Mouse (Mus musculus) T-helper 2 cell (primary cell): ENCODE results near the gene Casp9.

Experiments used
- in situ Hi-C: fragments of 300-600 bp; cut with MboI, MseI; formaldehyde crosslinking; loops from one replicate; pipeline ENCODE4 v1.15.1; 2025; ENCODE audit warnings: high pct_unique_total_duplicates

Gene Casp9

GRCm38 (mm10) chr4:141817706-141818105, 24.3 kb downstream of the Casp9 start:
- in situ Hi-C loops = no loop called here

- in situ Hi-C loops = no loop called here
These were observed 25.4 kb downstream of the Casp9 start for GRCm38 (mm10) chr4:141818861-141819260.

GRCm38 (mm10) chr4:141819316-141819715, 25.9 kb downstream of the Casp9 start:
- in situ Hi-C loops = no loop called here

DNA sequence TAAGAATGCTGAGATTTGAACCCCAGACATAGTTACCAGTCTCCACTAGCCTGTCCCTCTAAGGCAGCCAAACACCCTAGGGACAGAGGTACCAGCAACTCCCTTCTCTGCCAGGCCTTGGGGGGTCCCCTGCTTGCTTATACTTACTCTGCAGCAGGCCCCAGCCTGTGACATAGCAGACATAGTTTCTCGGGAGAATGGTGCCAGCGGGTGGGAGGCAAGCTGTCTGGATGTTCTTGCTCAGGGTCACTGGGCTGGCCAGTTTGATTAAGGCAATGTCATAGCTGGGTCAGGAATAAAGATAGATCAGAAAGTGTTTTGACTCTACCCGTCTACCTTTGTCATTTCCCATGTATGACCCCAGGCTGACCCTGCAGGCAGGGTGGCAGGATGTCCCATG, 27.8 kb downstream of the Casp9 start:
- in situ Hi-C loops = no loop called here

- in situ Hi-C loops = no loop called here
These were observed 28.7 kb downstream of the Casp9 start for GRCm38 (mm10) chr4:141822089-141822488.

GRCm38 (mm10) chr4:141822979-141823378, 29.6 kb downstream of the Casp9 start:
- in situ Hi-C loops = no loop called here

DNA sequence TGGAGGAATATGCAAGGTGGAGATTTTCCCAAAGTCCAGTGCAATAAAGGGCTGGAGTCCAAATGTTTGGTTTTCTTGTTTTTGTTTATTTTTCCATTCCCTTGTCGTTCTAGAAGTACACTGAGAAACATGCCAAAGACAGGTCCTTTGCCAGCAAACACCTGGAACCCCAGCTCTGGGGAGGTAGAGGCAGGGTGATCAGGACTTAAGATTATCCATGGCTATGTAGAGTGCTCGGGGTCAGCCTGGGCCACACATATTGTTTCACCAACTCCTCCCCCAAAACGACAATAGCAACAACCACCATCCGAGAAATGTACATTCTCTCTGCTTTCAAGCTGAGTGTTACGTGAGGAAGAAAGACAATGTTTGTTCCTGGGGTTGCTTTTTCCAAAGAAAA, 32.6 kb downstream of the Casp9 start, which contains the start of gene Cela2a:
Cela2a (minus strand) TSS at position 101 of the 400 bp plus-strand sequence.
- in situ Hi-C loops = no loop called here

DNA sequence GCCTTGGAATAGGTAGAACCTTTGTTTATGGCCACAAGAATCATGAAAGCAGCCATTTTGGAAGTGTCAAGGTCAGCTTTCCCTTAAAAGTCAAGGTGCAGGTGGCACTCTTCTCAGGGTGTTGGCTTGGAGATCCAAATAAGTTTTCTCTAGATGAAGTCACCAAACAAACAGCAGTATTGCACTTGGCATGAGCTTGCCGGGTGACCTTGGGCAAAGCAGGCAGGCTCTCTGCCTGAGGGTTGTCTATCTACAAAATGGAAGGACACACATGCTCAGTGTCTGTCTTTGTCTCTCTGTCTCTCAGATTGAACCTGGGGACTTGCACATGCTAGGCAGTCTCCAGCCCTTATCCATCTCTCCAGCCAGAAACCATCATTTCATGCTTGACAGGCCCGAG, 34.0 kb downstream of the Casp9 start:
- in situ Hi-C loops = no loop called here

DNA sequence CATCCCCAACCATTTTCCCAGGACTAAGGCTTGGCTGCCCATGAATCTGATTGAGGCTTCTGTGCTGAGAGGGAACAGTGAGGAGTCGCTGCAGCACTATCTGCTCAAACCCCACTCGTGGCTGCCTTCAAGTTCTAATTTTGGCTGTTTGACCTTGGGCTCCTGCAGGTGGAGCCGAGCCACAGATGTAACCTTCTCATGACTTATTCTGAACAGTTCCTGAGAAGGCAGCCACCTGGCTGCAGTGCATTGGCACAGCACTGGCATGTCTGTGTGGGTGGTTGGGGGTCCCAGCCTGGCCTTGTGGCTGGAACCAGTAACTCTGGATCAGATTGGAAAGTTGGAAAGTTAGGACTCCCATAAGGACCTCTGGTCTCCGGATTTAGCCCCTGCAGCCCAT, 34.8 kb downstream of the Casp9 start:
- in situ Hi-C loops = no loop called here

DNA sequence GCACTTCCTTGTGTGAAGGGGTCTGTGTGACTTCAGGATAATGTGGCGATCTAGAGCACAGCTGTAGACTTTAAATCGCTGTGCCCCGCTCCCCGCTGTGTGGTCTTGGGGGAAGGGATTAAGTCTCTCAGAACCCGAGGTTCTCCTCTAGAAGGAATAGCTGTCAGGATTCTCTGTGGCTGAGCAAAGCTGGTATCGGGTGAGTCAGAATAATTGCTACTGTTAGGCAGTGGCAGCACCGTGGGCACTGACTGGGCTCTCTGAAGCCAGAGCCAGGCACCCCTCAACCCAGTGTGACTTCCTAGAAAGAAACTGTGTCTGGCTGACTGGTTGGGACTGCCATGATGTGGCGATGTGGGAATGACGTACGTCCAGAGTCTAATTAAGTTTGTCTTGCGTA, 37.0 kb downstream of the Casp9 start:
- in situ Hi-C loops = no loop called here

DNA sequence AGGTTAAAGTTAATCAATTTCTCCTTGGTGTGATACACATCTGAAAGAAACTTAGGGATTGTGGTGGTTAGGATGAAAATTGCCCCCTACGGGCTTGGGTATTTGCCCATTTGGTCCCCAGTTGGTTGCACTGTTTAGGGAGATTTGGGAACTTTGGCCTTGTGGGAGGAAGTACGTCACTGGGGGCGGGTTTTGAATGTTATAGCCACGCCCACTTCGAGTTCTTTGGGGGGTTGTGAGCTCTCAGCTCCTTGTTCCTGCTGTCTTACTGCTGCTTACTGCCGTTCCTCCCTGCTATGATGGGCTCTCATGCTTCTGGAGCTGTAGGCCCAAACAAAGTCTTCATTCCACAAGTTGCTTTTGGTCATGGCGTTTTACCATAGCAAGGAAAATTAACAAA, 37.9 kb downstream of the Casp9 start:
- in situ Hi-C loops = no loop called here

DNA sequence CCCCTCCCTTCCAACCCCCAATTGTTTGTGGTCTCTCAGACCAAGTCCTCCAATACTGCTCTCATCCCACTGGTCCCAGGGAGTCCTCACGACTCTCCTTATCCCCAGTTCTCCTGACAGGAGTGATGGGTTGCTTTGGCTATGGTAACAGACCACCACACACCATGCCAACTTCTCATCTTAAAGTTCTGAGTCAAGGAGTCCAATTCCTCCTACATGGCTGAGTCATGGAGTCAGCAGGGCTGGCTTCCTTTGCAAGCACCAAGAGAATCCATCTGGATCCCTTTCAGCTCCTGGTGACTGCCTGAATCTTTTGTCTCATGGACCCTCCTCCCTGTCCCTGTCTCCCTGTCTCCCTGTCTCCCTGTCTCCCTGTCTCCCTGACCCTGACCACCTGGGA, 40.5 kb downstream of the Casp9 start:
- in situ Hi-C loops = no loop called here

- in situ Hi-C loops = no loop called here
These were observed 41.2 kb downstream of the Casp9 start for GRCm38 (mm10) chr4:141834536-141835095.

DNA sequence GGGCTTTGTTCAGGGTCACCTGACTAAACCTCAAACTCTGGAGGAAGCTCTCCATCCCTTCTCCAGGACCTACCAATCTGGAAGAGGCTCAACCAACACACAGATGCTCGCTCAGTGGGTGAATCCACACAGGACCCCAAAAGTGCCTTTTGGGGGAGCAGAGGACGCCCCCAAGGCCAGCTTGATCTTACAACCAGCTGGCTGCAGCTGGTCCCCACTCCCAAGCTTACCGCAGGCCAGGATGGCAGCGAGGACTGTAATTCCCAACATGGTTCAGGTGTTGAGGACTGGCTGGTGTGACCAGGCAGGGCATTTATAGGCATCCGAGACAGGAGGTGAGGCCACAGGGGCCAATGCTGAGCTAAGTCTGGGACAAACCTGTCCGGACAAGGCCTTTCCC, 52.6 kb downstream of the Casp9 start, which contains the start of gene Ctrc:
Ctrc (minus strand) TSS at position 361 of the 400 bp plus-strand sequence.
- in situ Hi-C loops = no loop called here

DNA sequence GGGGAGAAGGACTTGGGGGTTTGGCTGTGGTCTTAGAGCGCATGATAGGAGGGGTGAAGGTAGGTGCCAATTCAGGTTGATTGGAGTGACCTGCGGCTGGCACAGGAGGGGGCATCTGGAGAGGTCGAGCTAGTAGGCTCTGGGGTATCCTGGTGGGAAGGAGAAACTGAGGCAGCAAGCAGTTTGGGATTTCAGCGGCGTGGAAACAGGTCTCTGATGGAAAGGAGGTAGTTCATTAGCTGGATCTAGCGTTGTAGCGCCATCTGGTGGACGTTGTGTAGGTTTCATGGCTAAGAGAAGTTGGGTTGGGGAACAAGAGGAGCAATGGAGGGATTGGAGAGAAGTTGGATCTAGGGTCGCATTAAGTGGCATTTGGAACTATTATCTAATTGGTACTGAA, 60.0 kb downstream of the Casp9 start:
- in situ Hi-C loops = no loop called here

- in situ Hi-C loops = no loop called here
These were observed 64.1 kb downstream of the Casp9 start for GRCm38 (mm10) chr4:141857422-141857930.

- in situ Hi-C loops = no loop called here
These were observed 65.1 kb downstream of the Casp9 start for GRCm38 (mm10) chr4:141858501-141858900.

- in situ Hi-C loops = no loop called here
These were observed 65.9 kb downstream of the Casp9 start for GRCm38 (mm10) chr4:141859351-141859750.

GRCm38 (mm10) chr4:141860246-141860841, 66.9 kb downstream of the Casp9 start:
- in situ Hi-C loops = no loop called here

DNA sequence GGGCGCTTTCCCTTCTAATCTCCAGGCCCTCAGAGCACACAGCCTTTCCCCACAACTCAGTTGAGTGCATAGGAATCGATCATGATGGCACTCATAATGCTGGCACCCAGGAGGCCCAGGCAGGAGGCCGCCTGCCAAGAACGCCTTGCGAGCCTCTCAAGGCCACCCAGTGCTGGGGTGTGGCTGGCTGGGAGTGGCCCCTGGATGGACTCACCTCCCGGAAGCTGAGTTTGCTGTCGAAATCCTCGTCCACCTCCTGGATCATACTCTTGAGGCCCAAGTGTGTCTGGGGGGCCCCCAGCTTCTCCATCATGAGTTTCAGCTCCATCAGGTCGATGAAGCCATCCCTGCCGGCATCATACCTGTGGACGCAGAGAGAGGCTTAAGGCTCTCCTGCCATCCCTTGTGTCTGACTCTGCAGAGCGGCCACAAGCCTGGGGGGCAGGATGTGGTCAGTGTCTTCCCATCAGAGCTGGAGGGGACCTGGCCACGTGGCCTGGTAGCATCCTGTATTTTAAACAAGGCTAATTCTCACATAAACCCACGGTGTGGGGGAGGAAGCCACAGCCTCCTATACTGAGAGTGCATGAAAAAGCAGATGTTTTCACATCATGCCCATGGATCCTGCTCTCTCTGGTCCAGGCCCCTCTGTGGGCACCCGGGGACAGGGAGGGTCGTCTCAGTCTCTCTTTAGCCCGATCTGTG, 68.3 kb downstream of the Casp9 start:
- in situ Hi-C loops = no loop called here

- in situ Hi-C loops = no loop called here
These were observed 69.5 kb downstream of the Casp9 start for GRCm38 (mm10) chr4:141862867-141863266.

DNA sequence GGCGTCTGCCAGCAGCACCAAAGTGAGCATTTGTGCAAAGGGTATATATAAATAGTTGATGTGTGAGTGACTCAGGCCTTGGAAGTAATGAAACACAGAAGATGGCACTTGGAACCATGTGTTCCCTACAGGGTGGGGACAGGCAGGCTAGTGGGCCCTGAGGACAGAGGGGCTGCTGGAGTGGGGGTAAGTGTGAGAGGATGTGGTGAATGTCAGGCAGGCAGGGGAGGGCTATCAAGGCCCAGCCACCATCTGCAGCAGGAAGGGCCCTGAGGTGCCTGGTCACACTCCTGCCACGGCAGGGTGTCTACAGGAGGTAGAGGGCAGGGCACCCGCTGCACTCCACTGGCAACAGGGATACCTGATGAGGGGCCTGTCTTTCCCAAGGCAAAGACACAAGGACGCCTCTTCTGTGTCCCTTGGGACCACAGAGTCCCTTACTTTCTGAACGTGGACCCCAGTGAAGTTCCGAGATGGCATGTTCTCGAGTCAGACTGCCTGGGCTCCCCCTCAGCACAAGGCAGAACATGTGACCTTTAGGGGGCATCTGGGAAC, 70.4 kb downstream of the Casp9 start:
- in situ Hi-C loops = no loop called here

DNA sequence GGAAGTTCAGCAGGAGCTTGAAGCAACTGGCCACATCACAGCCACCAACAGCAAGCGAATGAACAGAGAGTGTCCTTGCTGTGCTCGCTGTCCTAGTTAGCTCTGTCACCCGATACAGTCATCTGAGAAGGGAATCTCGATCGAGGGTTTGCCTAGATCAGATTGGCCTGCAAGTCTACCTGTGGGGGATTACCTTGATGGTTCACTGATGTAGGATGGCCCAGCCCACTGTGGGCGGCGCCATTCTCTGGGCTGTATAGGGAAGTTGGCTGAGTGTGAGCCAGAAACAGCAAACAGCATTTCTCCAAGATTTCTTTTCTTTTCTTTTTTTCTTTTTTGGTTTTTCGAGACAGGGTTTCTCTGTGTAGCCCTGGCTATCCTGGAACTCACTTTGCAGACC, 71.1 kb downstream of the Casp9 start:
- in situ Hi-C loops = no loop called here
